Mouse (Mus musculus) midbrain, postnatal 0 days (tissue): ENCODE data around the gene Itga8. TPM values are rescaled to one million over a fixed set of nuclear protein-coding genes. Genes with fewer than 3 reads are reported as not detected.
A peak's percentile ranks its signal among the peaks of the same experiment; 100 is the strongest.

Experiments used
- ATAC-seq: fragments of 200-750 bp; cut with Nextera tagmentation; 2 replicates; pipeline ENCODE4 v1.8.0; 2017; ENCODE audit warnings: moderate number of reproducible peaks, mild to moderate bottlenecking, moderate TSS enrichment, moderate library complexity; ENCODE audit not compliant: low FRiP score
- DNase-seq: peaks from one replicate; pipeline ENCODE4 v3.0.0-alpha.2; 2015; ENCODE audit warnings: low spot score
- H3K27ac ChIP-seq: fragments of 300-500 bp; sonication (generic); 2 replicates; pipeline ENCODE4 v1.5.1; 2014; ENCODE audit warnings: low read depth, mild to moderate bottlenecking, low read length, mixed read lengths
- H3K27me3 ChIP-seq: fragments of 300-500 bp; sonication (generic); 2 replicates; pipeline ENCODE4 v1.6.1; 2014; ENCODE audit warnings: low read length, control low read depth, mixed read lengths; ENCODE audit not compliant: insufficient read depth
- H3K36me3 ChIP-seq: fragments of 300-500 bp; sonication (generic); 2 replicates; pipeline ENCODE4 v1.6.1; 2014; ENCODE audit warnings: low read length, control low read depth, mixed read lengths; ENCODE audit not compliant: insufficient read depth
- H3K4me1 ChIP-seq: fragments of 300-500 bp; sonication (generic); 2 replicates; pipeline ENCODE4 v1.6.1; 2014; ENCODE audit warnings: mild to moderate bottlenecking, control low read depth, antibody characterized with exemption, low read length, mixed read lengths; ENCODE audit not compliant: insufficient read depth
- H3K4me2 ChIP-seq: fragments of 300-500 bp; sonication (generic); 2 replicates; pipeline ENCODE4 v1.6.1; 2014; ENCODE audit warnings: low read depth, mild to moderate bottlenecking, low read length, mixed read lengths; ENCODE audit not compliant: poor library complexity, severe bottlenecking
- H3K4me3 ChIP-seq: fragments of 300-500 bp; sonication (generic); 2 replicates; pipeline ENCODE4 v1.5.1; 2014; ENCODE audit warnings: low read depth, mild to moderate bottlenecking, low read length, moderate library complexity
- H3K9ac ChIP-seq: fragments of 300-500 bp; sonication (generic); replicated peaks from 2 replicates; pipeline ENCODE4 v1.6.1; 2014; ENCODE audit warnings: mild to moderate bottlenecking, low read length, moderate library complexity, mixed read lengths; ENCODE audit not compliant: poor library complexity, severe bottlenecking
- H3K9me3 ChIP-seq: fragments of 300-500 bp; sonication (generic); 2 replicates; pipeline ENCODE4 v1.6.1; 2016; ENCODE audit warnings: low read length, control low read depth
- CTCF ChIP-seq: IDR thresholded peaks from 2 replicates; pipeline ENCODE4 v1.5.1; 2016; ENCODE audit warnings: antibody characterized with exemption, mild to moderate bottlenecking
- WGBS: fragments of 180-500 bp; shearing (Covaris S2); extraction: QIAGEN DNeasy Blood & Tissue Kit; methylation state at CpG from one replicate; pipeline ENCODE4 v1.1.7; 2014; 5-methylcytosine and 5-hydroxymethylcytosine counted together
- polyA plus RNA-seq: library from polyadenylated mRNA; unstranded; fragments of >200 nt; fragmentation: Nextera tagmentation; extraction: Ambion mirVana; gene quantifications from 2 replicates; pipeline ENCODE4 v1.2.1, GENCODE M21; 2015
- total RNA-seq: library from RNA; depleted of rRNA; stranded (reverse); fragments of >200 nt; gene quantifications from 2 replicates; pipeline ENCODE4 v1.2.3, GENCODE M21; 2014

The Itga8 gene
- total and polyA plus RNA-seq, 2 experiments from 2014 or later: 1.3 to 5.4 TPM

- no peak overlapping the region for H3K4me3 ChIP-seq
- H3K9me3 ChIP-seq: no peaks in the 10 kb centered on the region
- no peaks in the 10 kb centered on the region for H3K36me3 ChIP-seq
- no peak overlapping the region for H3K4me2 ChIP-seq
- no peaks in the 10 kb centered on the region for H3K27me3 ChIP-seq
- no peak overlapping the region for H3K9ac ChIP-seq
- ATAC-seq: 0 out of 2 replicates have a peak, but pooled peaks have one; percentile 31
- H3K27ac ChIP-seq: no peak overlapping the region
- 70% methylated on average over 2 of the region's 2 CpGs for WGBS
- no peaks in the 10 kb centered on the region for H3K4me1 ChIP-seq
- DNase-seq: no peak
- TF ChIP-seq CTCF: no peak
Measured at GRCm38 (mm10) chr2:12256635-12257317, 44.9 kb downstream of the Itga8 start.

GRCm38 (mm10) chr2:12255901-12256300 is 45.8 kb downstream of the Itga8 start:
- H3K4me2 ChIP-seq: no peak overlapping the region
- DNase-seq (no peak), ATAC-seq (no peak)
- H3K27me3 ChIP-seq: no peaks in the 10 kb centered on the region
- no peaks in the 10 kb centered on the region for H3K4me1 ChIP-seq
- TF ChIP-seq CTCF: no peak
- no peak overlapping the region for H3K27ac ChIP-seq
- no peaks in the 10 kb centered on the region for H3K36me3 ChIP-seq
- 94% methylated on average over 2 of the region's 2 CpGs for WGBS
- H3K9me3 ChIP-seq: no peaks in the 10 kb centered on the region
- H3K4me3 ChIP-seq: no peak overlapping the region
- no peak overlapping the region for H3K9ac ChIP-seq

- H3K36me3 ChIP-seq: no peaks in the 10 kb centered on the region
- no peak overlapping the region for H3K4me2 ChIP-seq
- no peak for ATAC-seq
- no peak overlapping the region for H3K9ac ChIP-seq
- H3K4me3 ChIP-seq: no peak overlapping the region
- H3K9me3 ChIP-seq: no peaks in the 10 kb centered on the region
- no peak for DNase-seq
- no peaks in the 10 kb centered on the region for H3K4me1 ChIP-seq
- no peaks in the 10 kb centered on the region for H3K27me3 ChIP-seq
- WGBS: 85% methylated on average over 3 of the region's 3 CpGs
- no peak for TF ChIP-seq CTCF
- no peak overlapping the region for H3K27ac ChIP-seq
Measured at GRCm38 (mm10) chr2:12235345-12235744, 66.4 kb downstream of the Itga8 start.

GRCm38 (mm10) chr2:12229721-12230120 is 72.0 kb downstream of the Itga8 start:
- Histone ChIP-seq H3K9ac (no peak overlapping the region), H3K9me3 (no peaks in the 10 kb centered on the region), H3K27ac (no peak overlapping the region), H3K27me3 (no peaks in the 10 kb centered on the region), H3K36me3 (no peaks in the 10 kb centered on the region), H3K4me2 (no peak overlapping the region), H3K4me1 (no peaks in the 10 kb centered on the region), H3K4me3 (no peak overlapping the region)
- 91% methylated on average over 2 of the region's 2 CpGs for WGBS
- no peak for TF ChIP-seq CTCF
- no peak for DNase-seq
- no peak for ATAC-seq

- Histone ChIP-seq H3K4me3 (no peak overlapping the region), H3K9ac (no peak overlapping the region), H3K27me3 (no peaks in the 10 kb centered on the region), H3K4me2 (no peak overlapping the region), H3K36me3 (no peaks in the 10 kb centered on the region), H3K4me1 (no peaks in the 10 kb centered on the region), H3K27ac (no peak overlapping the region), H3K9me3 (no peaks in the 10 kb centered on the region)
- DNase-seq (no peak), ATAC-seq (no peak)
- 72% methylated on average over 3 of the region's 3 CpGs for WGBS
- TF ChIP-seq CTCF: no peak
Measured at GRCm38 (mm10) chr2:12228335-12228734, 73.4 kb downstream of the Itga8 start.

- H3K27me3 ChIP-seq: no peaks in the 10 kb centered on the region
- H3K4me3 ChIP-seq: no peak overlapping the region
- no peaks in the 10 kb centered on the region for H3K9me3 ChIP-seq
- H3K4me1 ChIP-seq: no peaks in the 10 kb centered on the region
- H3K36me3 ChIP-seq: no peaks in the 10 kb centered on the region
- ATAC-seq (no peak), DNase-seq (no peak)
- no peak for TF ChIP-seq CTCF
- no peak overlapping the region for H3K9ac ChIP-seq
- H3K4me2 ChIP-seq: no peak overlapping the region
- WGBS: 34% methylated on average over 2 of the region's 2 CpGs
- no peak overlapping the region for H3K27ac ChIP-seq
Measured at GRCm38 (mm10) chr2:12227243-12227642, 74.5 kb downstream of the Itga8 start.
